Mouse (Mus musculus) intestine, embryonic 15.5 days (tissue): ENCODE data around the gene Fxyd5. TPM values are rescaled to one million over a fixed set of nuclear protein-coding genes. Genes with fewer than 3 reads are reported as not detected.
A peak's percentile ranks its signal among the peaks of the same experiment; 100 is the strongest.

Experiments used
- ATAC-seq: fragments of 200-750 bp; cut with Nextera tagmentation; 2 replicates; pipeline ENCODE4 v1.8.0; 2017; ENCODE audit warnings: moderate TSS enrichment, moderate library complexity
- H3K27ac ChIP-seq: fragments of 300-500 bp; sonication (generic); 2 replicates; pipeline ENCODE4 v1.5.1; 2015; ENCODE audit warnings: mild to moderate bottlenecking, inconsistent platforms
- H3K27me3 ChIP-seq: fragments of 300-500 bp; sonication (generic); replicated peaks from 2 replicates; pipeline ENCODE4 v1.6.1; 2015; ENCODE audit warnings: inconsistent platforms
- H3K36me3 ChIP-seq: fragments of 300-500 bp; sonication (generic); 2 replicates; pipeline ENCODE4 v1.6.1; 2015; ENCODE audit warnings: inconsistent platforms
- H3K4me1 ChIP-seq: fragments of 300-500 bp; sonication (generic); replicated peaks from 2 replicates; pipeline ENCODE4 v1.6.1; 2015; ENCODE audit warnings: inconsistent platforms
- H3K4me2 ChIP-seq: fragments of 300-500 bp; sonication (generic); replicated peaks from 2 replicates; pipeline ENCODE4 v1.6.1; 2015; ENCODE audit warnings: mild to moderate bottlenecking, inconsistent platforms
- H3K4me3 ChIP-seq: fragments of 300-500 bp; sonication (generic); replicated peaks from 2 replicates; pipeline ENCODE4 v1.5.1; 2015; ENCODE audit warnings: inconsistent platforms
- H3K9ac ChIP-seq: fragments of 300-500 bp; sonication (generic); 2 replicates; pipeline ENCODE4 v1.6.1; 2015; ENCODE audit warnings: inconsistent platforms
- H3K9me3 ChIP-seq: fragments of 300-500 bp; sonication (generic); 2 replicates; pipeline ENCODE4 v1.6.1; 2016; ENCODE audit warnings: inconsistent platforms
- WGBS: fragments of 180-500 bp; shearing (Covaris S2); methylation state at CpG from one replicate; pipeline ENCODE4 v1.1.7; 2015; 5-methylcytosine and 5-hydroxymethylcytosine counted together
- polyA plus RNA-seq: library from polyadenylated mRNA; unstranded; fragments of >200 nt; fragmentation: Nextera tagmentation; extraction: Ambion mirVana; gene quantifications from 2 replicates; pipeline ENCODE4 v1.2.1, GENCODE M21; 2015

Gene Fxyd5
- polyA plus RNA-seq, 1 experiment from 2014 or later = 21.7 TPM

GRCm38 (mm10) chr7:31077885-31078445 lies 35.7 kb upstream of the Fxyd5 start:
- no peak overlapping the region for H3K9ac ChIP-seq
- no peaks in the 10 kb centered on the region for H3K9me3 ChIP-seq
- ATAC-seq = 0 out of 2 replicates have a peak, but pooled peaks have one; percentile 17
- H3K27me3 ChIP-seq = no peaks in the 10 kb centered on the region
- H3K4me1 ChIP-seq = peaks cover 14% of the 10 kb centered on the region
- H3K4me3 ChIP-seq = no peak overlapping the region
- no peaks in the 10 kb centered on the region for H3K36me3 ChIP-seq
- no peak overlapping the region for H3K4me2 ChIP-seq
- H3K27ac ChIP-seq = peak overlapping the region; percentile 41; the same call in 1 of the 2 replicates
- WGBS = 41% methylated on average over 5 of the region's 5 CpGs

- Histone ChIP-seq H3K9ac (no peak overlapping the region), H3K27me3 (no peaks in the 10 kb centered on the region), H3K4me1 (peaks cover 19% of the 10 kb centered on the region), H3K27ac (peak overlapping the region; percentile 41; the same call in 1 of the 2 replicates), H3K4me3 (no peak overlapping the region), H3K4me2 (no peak overlapping the region), H3K36me3 (no peaks in the 10 kb centered on the region), H3K9me3 (no peaks in the 10 kb centered on the region)
- peak; percentile 10; the same call in 1 of the 2 replicates for ATAC-seq
- WGBS = 66% methylated on average over 6 of the region's 6 CpGs
Observed at GRCm38 (mm10) chr7:31077470-31077869, 35.2 kb upstream of the Fxyd5 start.

- no peaks in the 10 kb centered on the region for H3K9me3 ChIP-seq
- H3K4me2 ChIP-seq = peak within 1 kb of the TSS; percentile 39
- H3K4me3 ChIP-seq = peak within 1 kb of the TSS; percentile 13; the same call in 1 of the 2 replicates
- WGBS = 30% methylated on average over 5 of the region's 5 CpGs
- peak; percentile 69 for ATAC-seq
- no peaks in the 10 kb centered on the region for H3K27me3 ChIP-seq
- H3K9ac ChIP-seq = no peak within 1 kb of the TSS
- no peak within 1 kb of the TSS for H3K27ac ChIP-seq
- no peaks in the 10 kb centered on the region for H3K36me3 ChIP-seq
- H3K4me1 ChIP-seq = peaks cover 24% of the 10 kb centered on the region
Observed at GRCm38 (mm10) chr7:31076492-31076891, 34.2 kb upstream of the Fxyd5 start, which contains the start of gene Fxyd3. Gene Fxyd3, minus strand, starts transcription at chr7:31076704.

GRCm38 (mm10) chr7:31074713-31075069 lies 32.4 kb upstream of the Fxyd5 start:
- Histone ChIP-seq H3K4me3 (no peak overlapping the region), H3K36me3 (no peaks in the 10 kb centered on the region), H3K9me3 (no peaks in the 10 kb centered on the region), H3K27me3 (no peaks in the 10 kb centered on the region), H3K4me2 (no peak overlapping the region), H3K9ac (no peak overlapping the region), H3K27ac (0 out of 2 replicates have a peak overlapping the region, but pooled peaks have one; percentile 54), H3K4me1 (peaks cover 27% of the 10 kb centered on the region)
- no peak for ATAC-seq
- WGBS = 55% methylated on average over 5 of the region's 5 CpGs

- ATAC-seq = no peak
- 56% methylated on average over 7 of the region's 7 CpGs for WGBS
- Histone ChIP-seq H3K4me2 (no peak overlapping the region), H3K4me3 (no peak overlapping the region), H3K36me3 (no peaks in the 10 kb centered on the region), H3K4me1 (peaks cover 27% of the 10 kb centered on the region), H3K9ac (no peak overlapping the region), H3K9me3 (no peaks in the 10 kb centered on the region), H3K27me3 (no peaks in the 10 kb centered on the region), H3K27ac (0 out of 2 replicates have a peak overlapping the region, but pooled peaks have one; percentile 54)
Observed at GRCm38 (mm10) chr7:31074061-31074712, 31.9 kb upstream of the Fxyd5 start.

- H3K27me3 ChIP-seq = no peaks in the 10 kb centered on the region
- H3K9ac ChIP-seq = no peak overlapping the region
- no peak overlapping the region for H3K4me2 ChIP-seq
- H3K4me1 ChIP-seq = peaks cover 27% of the 10 kb centered on the region
- H3K4me3 ChIP-seq = no peak overlapping the region
- H3K27ac ChIP-seq = no peak overlapping the region
- H3K9me3 ChIP-seq = no peaks in the 10 kb centered on the region
- no peak for ATAC-seq
- no peaks in the 10 kb centered on the region for H3K36me3 ChIP-seq
Observed at GRCm38 (mm10) chr7:31073546-31073945, 31.3 kb upstream of the Fxyd5 start.

GRCm38 (mm10) chr7:31072326-31072725 lies 30.0 kb upstream of the Fxyd5 start:
- H3K4me2 ChIP-seq = peak overlapping the region; percentile 18; the same call in 1 of the 2 replicates
- H3K4me1 ChIP-seq = peaks cover 32% of the 10 kb centered on the region
- H3K27me3 ChIP-seq = no peaks in the 10 kb centered on the region
- 19% methylated on average over 9 of the region's 9 CpGs for WGBS
- H3K36me3 ChIP-seq = no peaks in the 10 kb centered on the region
- H3K9ac ChIP-seq = no peak overlapping the region
- H3K9me3 ChIP-seq = no peaks in the 10 kb centered on the region
- ATAC-seq = peak; percentile 21
- no peak overlapping the region for H3K4me3 ChIP-seq
- peak overlapping the region; percentile 52; the same call in 1 of the 2 replicates for H3K27ac ChIP-seq

- Histone ChIP-seq H3K4me2 (no peak overlapping the region), H3K9ac (no peak overlapping the region), H3K9me3 (no peaks in the 10 kb centered on the region), H3K4me3 (no peak overlapping the region), H3K27me3 (no peaks in the 10 kb centered on the region), H3K4me1 (peaks cover 28% of the 10 kb centered on the region), H3K36me3 (no peaks in the 10 kb centered on the region), H3K27ac (no peak overlapping the region)
- no peak for ATAC-seq
- 84% methylated on average over 6 of the region's 6 CpGs for WGBS
Observed at GRCm38 (mm10) chr7:31070324-31070723, 28.0 kb upstream of the Fxyd5 start.

- ATAC-seq = no peak
- no peak overlapping the region for H3K4me3 ChIP-seq
- WGBS = 87% methylated on average over 14 of the region's 14 CpGs
- H3K36me3 ChIP-seq = no peaks in the 10 kb centered on the region
- H3K9me3 ChIP-seq = no peaks in the 10 kb centered on the region
- H3K27me3 ChIP-seq = no peaks in the 10 kb centered on the region
- H3K9ac ChIP-seq = no peak overlapping the region
- H3K4me2 ChIP-seq = no peak overlapping the region
- H3K4me1 ChIP-seq = peaks cover 28% of the 10 kb centered on the region
- H3K27ac ChIP-seq = no peak overlapping the region
Observed at GRCm38 (mm10) chr7:31069491-31069890, 27.2 kb upstream of the Fxyd5 start.

- Histone ChIP-seq H3K9me3 (no peaks in the 10 kb centered on the region), H3K4me3 (no peak overlapping the region), H3K9ac (no peak overlapping the region), H3K4me1 (peaks cover 17% of the 10 kb centered on the region), H3K4me2 (no peak overlapping the region), H3K27ac (0 out of 2 replicates have a peak overlapping the region, but pooled peaks have one; percentile 36), H3K36me3 (no peaks in the 10 kb centered on the region), H3K27me3 (no peaks in the 10 kb centered on the region)
- WGBS = 34% methylated on average over 5 of the region's 5 CpGs
- ATAC-seq = peak; percentile 34; the same call in 1 of the 2 replicates
Observed at GRCm38 (mm10) chr7:31067836-31068235, 25.6 kb upstream of the Fxyd5 start.

- H3K9me3 ChIP-seq = no peaks in the 10 kb centered on the region
- no peaks in the 10 kb centered on the region for H3K27me3 ChIP-seq
- no peak overlapping the region for H3K9ac ChIP-seq
- no peak overlapping the region for H3K27ac ChIP-seq
- no peak overlapping the region for H3K4me2 ChIP-seq
- H3K4me1 ChIP-seq = peaks cover 12% of the 10 kb centered on the region
- H3K4me3 ChIP-seq = no peak overlapping the region
- 87% methylated on average over 12 of the region's 12 CpGs for WGBS
- no peak for ATAC-seq
- H3K36me3 ChIP-seq = no peaks in the 10 kb centered on the region
Observed at GRCm38 (mm10) chr7:31063074-31063560, 20.8 kb upstream of the Fxyd5 start.

GRCm38 (mm10) chr7:31060621-31061010 lies 18.3 kb upstream of the Fxyd5 start:
- H3K4me3 ChIP-seq = no peak overlapping the region
- H3K27me3 ChIP-seq = no peaks in the 10 kb centered on the region
- no peak overlapping the region for H3K9ac ChIP-seq
- H3K4me2 ChIP-seq = no peak overlapping the region
- ATAC-seq = no peak
- H3K36me3 ChIP-seq = no peaks in the 10 kb centered on the region
- 88% methylated on average over 7 of the region's 7 CpGs for WGBS
- H3K9me3 ChIP-seq = no peaks in the 10 kb centered on the region
- H3K27ac ChIP-seq = no peak overlapping the region
- H3K4me1 ChIP-seq = 0 out of 2 replicates have a peak, but pooled peaks cover 7% of the 10 kb centered on the region
